Mouse (Mus musculus): ENCODE results near the gene Qtrt1. TPM values are rescaled to one million over a fixed set of nuclear protein-coding genes. Genes with fewer than 3 reads are reported as not detected.

Gene Qtrt1
- 10 to 100 TPM in 1 of 2 experiments, 1 to 10 TPM in 1; 7.1 to 10.0 TPM for total RNA-seq (2021)

DNA sequence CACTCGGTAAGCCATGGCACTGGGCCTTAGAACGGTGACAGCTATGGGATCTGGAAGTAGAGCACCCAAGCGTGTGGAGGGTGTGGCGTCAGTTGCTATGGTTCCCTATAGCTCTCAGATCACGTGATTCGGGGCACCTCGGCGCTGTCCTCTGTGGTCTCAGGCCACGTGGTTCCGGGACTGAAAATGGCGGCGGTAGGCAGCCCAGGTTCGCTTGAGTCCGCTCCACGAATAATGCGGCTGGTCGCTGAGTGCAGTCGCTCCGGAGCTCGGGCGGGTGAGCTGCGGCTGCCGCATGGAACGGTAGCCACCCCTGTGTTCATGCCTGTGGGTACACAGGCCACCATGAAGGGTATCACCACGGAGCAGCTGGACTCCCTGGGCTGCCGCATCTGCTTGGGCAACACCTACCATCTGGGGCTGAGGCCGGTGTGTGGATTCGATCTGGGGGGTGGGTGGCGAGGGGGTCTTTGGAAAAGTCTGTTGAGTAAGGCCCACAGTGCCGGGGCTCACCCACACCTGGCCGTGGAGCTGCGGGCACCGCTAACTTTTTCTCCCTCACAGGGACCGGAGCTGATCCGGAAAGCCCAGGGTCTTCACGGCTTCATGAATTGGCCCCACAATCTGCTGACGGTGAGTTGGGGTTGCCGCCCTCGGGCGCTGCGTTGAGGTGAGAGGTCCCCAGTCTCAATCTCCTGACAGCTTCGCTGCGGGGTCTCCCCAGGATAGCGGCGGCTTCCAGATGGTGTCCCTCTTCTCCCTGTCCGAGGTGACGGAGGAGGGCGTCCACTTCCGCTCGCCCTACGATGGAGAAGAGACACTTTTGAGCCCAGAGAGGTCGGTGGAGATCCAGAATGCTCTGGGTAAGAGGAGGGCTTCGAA, at the start of gene Qtrt1:
Qtrt1 (plus strand) TSS at position 169 of the 882 bp plus-strand sequence.
- intact Hi-C loops (cut with DNase I), result loop anchor here (2.0 kb wide), 2 partner anchors 57 to 187 kb away; no protein-coding TSS in a partner anchor

DNA sequence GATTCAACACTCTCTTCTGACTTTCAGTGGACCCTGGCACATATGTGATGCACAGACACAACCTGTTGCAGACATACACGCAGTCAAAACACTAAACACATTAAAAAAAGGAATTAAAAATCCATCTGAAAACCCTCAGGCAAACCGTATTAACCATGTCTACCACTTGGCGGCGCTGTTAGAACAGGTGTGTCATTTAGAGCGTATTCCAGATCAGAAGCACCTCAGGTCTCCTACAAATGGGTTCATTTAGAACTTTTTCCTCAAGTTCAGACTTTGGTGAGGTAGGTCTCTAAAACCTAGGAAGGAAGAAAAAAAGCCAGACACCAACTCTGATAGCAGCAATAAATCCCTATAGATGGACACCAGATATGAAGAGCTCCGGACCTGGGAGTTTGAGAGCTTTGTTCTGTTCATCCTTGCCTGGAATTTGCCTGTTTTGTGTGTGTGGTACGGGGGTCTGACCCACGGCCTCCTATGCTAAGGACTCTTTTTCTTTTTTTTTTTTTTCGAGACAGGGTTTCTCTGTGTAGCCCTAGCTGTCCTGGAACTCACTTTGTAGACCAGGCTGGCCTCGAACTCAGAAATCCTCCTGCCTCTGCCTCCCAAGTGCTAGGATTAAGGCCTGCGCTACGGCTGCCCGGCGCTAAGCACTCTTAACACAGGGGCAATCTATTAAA, 45.0 kb upstream of the Qtrt1 start:
- DNase-seq (ENCODE audit: low spot score), result no peak
- intact Hi-C loops (cut with DNase I), result loop anchor here (1.0 to 5.0 kb wide), 3 partner anchors 43 to 251 kb away; partner anchors contain the start of gene Smarca4

More for the DNA sequence above, at the start of gene Qtrt1:
- peak; percentile 59 for DNase-seq (ENCODE audit: low spot score)

- intact Hi-C loops (cut with DNase I), result loop anchor here (5.0 kb wide), 1 partner anchor 250 kb away; the partner anchor contains the start of gene Smarca4
- DNase-seq (ENCODE audit: low spot score), result peak; percentile 100
Observed at GRCm38 (mm10) chr9:21367357-21368111, 44.1 kb upstream of the Qtrt1 start, which contains the start of gene Ilf3. Ilf3 (plus strand) TSS chr9:21367871.

DNA sequence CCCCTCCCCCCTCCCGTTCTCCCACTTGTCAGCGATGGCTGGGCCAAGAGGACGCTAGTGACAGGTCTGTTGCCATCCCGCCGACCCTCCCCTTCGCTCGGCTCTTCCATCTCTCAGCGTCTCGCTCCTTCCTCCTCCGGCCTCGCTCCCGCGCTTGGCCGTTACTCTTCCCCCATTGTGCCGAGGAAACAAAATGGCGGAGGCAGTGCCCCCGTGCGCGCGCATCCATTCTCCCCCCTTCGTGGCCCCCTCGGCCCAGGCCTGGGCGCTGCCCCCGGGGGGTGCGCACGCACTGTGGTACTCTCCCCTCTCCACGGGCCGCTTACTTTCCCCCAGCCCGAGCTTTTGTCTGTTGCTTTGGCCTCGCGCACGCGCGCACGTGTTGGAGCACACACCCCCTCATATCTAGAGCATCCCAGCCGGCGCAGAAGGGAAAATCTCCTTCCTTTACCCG, 43.5 kb upstream of the Qtrt1 start:
- intact Hi-C loops (cut with DNase I), result loop anchor here (5.0 kb wide), 1 partner anchor 249 kb away; the partner anchor contains the start of gene Smarca4

DNA sequence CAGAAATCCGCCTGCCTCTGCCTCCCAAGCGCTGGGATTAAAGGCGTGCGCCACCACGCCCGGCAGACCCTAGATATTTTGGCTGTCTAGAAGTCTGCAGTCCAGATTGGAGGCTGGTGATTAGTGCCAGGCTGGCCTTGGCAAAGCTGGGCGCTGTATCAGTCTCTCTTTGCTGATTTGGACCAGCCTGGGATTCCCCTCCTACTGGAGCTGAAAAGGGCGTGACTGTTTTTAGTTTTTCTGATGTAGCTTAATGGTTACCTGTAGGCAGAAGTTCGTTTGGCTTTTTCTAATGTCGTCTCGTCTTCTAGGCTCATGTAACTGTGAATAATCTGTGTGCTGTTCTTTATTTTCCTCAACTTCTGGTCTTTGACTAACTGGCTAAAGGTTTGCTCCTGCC, 42.6 kb upstream of the Qtrt1 start:
- intact Hi-C loops (cut with DNase I), result loop anchor here (5.0 kb wide), 1 partner anchor 248 kb away; the partner anchor contains the start of gene Smarca4

More for the DNA sequence above, 43.5 kb upstream of the Qtrt1 start:
- peak; percentile 34 for DNase-seq (ENCODE audit: low spot score)

GRCm38 (mm10) chr9:21370876-21371275, 40.8 kb upstream of the Qtrt1 start:
- DNase-seq (ENCODE audit: low spot score), result no peak
- intact Hi-C loops (cut with DNase I), result no loop called here

More for the DNA sequence above, 42.6 kb upstream of the Qtrt1 start:
- DNase-seq (ENCODE audit: low spot score), result no peak

DNA sequence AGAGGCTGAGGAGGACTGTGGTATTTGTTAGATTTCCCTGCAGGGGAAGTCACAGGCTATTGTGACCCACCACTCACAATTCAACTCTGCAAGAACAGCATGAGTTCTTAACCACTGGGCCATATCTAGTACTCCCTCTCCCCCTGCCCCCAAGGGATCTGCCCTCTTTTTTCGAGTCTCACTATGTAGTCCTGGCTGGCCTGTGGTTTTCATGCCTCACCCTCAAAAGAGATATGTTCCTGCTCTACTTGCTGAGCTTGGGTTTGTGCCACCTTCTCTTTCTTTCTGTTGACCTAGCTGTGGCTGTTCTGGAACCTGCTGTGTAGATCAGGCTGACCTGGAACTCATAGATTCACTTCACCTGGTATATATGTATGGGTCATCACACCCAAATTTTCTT, 39.1 kb upstream of the Qtrt1 start:
- intact Hi-C loops (cut with DNase I), result no loop called here
- DNase-seq (ENCODE audit: low spot score), result no peak

GRCm38 (mm10) chr9:21379195-21379594, 32.4 kb upstream of the Qtrt1 start:
- no peak for DNase-seq (ENCODE audit: low spot score)
- intact Hi-C loops (cut with DNase I), result no loop called here

DNA sequence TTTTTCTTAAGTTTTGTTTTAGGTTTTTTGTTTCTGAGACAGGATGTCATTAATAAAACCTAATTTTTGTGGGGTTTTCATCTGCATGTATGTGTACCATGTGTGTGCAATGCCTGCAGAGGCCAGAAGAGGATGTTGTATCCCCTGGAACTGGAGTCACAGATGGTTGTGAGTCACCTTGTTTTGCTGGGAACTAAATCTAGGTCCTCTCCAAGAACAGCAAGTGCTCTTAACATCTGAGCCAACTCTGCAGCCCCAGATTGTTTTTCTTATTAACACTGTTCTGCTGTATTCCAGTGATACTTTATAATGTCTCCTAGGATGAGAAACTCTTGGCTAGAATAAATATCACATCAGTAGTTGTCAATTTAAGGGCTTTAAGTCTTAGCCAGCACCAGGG, 30.8 kb upstream of the Qtrt1 start:
- DNase-seq (ENCODE audit: low spot score), result no peak
- intact Hi-C loops (cut with DNase I), result no loop called here

- no peak for DNase-seq (ENCODE audit: low spot score)
- intact Hi-C loops (cut with DNase I), result no loop called here
Observed at GRCm38 (mm10) chr9:21383966-21384365, 27.7 kb upstream of the Qtrt1 start.

- peak; percentile 31 for DNase-seq (ENCODE audit: low spot score)
- intact Hi-C loops (cut with DNase I), result no loop called here
Observed at GRCm38 (mm10) chr9:21392646-21393175, 18.9 kb upstream of the Qtrt1 start.

- no peak for DNase-seq (ENCODE audit: low spot score)
- intact Hi-C loops (cut with DNase I), result no loop called here
Observed at GRCm38 (mm10) chr9:21395692-21396091, 15.9 kb upstream of the Qtrt1 start.

- intact Hi-C loops (cut with DNase I), result no loop called here
- no peak for DNase-seq (ENCODE audit: low spot score)
Observed at GRCm38 (mm10) chr9:21397170-21397569, 14.5 kb upstream of the Qtrt1 start.

DNA sequence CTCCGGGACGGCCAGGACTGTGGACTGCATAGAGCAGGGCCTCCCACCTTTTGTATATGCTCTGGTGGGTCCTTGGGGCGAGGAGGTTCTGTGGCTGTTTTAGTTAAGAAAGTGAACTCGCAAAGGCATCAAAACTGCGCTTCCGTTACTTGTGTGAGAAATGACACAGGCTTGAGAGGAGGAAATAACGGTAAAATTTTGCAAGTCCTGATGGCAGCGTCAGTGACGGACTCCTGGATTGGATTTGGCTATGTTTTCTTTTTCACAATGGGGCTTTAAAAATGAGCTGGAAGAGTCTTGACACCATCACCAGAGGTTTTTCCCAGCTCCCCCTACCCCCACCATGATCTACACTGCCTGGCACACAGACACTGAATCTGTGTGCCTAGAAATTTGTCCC, 10.6 kb upstream of the Qtrt1 start:
- no peak for DNase-seq (ENCODE audit: low spot score)
- intact Hi-C loops (cut with DNase I), result no loop called here

GRCm38 (mm10) chr9:21402764-21403253, 8.8 kb upstream of the Qtrt1 start:
- intact Hi-C loops (cut with DNase I), result no loop called here
- DNase-seq (ENCODE audit: low spot score), result no peak

GRCm38 (mm10) chr9:21403745-21404144, 7.9 kb upstream of the Qtrt1 start:
- no peak for DNase-seq (ENCODE audit: low spot score)
- intact Hi-C loops (cut with DNase I), result no loop called here

DNA sequence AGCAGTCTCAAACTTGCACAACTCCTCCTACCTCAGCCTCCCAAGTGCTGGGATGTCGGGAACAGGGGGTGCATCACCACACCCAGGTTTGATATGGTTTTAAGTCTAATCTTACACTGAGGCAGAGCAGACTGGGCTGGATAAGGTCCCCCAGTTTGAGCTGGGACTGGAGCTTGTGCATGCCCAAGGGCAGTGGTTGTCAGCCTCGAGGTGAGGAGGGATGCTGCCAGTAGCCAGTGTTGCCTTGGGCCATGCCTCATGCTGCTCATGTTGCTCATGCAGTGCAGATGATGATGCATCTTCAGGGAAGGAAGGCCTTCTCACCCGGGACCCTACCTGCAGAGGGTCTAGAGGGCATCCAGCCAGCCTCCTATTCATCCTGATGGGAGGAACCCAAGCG, 6.1 kb upstream of the Qtrt1 start:
- intact Hi-C loops (cut with DNase I), result no loop called here
- DNase-seq (ENCODE audit: low spot score), result no peak

- DNase-seq (ENCODE audit: low spot score), result no peak
- intact Hi-C loops (cut with DNase I), result no loop called here
Observed at GRCm38 (mm10) chr9:21407951-21408350, 3.7 kb upstream of the Qtrt1 start.

- intact Hi-C loops (cut with DNase I), result loop anchor here (1.0 kb wide), 2 partner anchors 42 to 95 kb away; no protein-coding TSS in a partner anchor
Observed at GRCm38 (mm10) chr9:21408624-21409023, 3.0 kb upstream of the Qtrt1 start.

More at GRCm38 (mm10) chr9:21408624-21409023, 3.0 kb upstream of the Qtrt1 start:
- DNase-seq (ENCODE audit: low spot score), result no peak

All from heart, postnatal 25 days (tissue).